Mouse (Mus musculus) heart, embryonic 11.5 days (tissue): Measurements from ENCODE around the gene Fyco1. TPM values are rescaled to one million over a fixed set of nuclear protein-coding genes. Genes with fewer than 3 reads are reported as not detected.
"Not testable (repeated sequence)": the region's sequence is repeated elsewhere in the genome, so short reads cannot be mapped to it uniquely, and the experiment has no call there.

ENCODE experiments used
- ATAC-seq: fragments of 200-750 bp; cut with Nextera tagmentation; replicated peaks from 2 replicates; pipeline ENCODE4 v1.8.0; 2017; ENCODE audit warnings: moderate library complexity; ENCODE audit not compliant: insufficient number of reproducible peaks, low FRiP score, low TSS enrichment
- H3K27ac ChIP-seq: fragments of 300-500 bp; sonication (generic); 2 replicates; pipeline ENCODE4 v1.5.1; 2014; ENCODE audit warnings: mild to moderate bottlenecking, low read depth, low read length
- H3K27me3 ChIP-seq: fragments of 300-500 bp; sonication (generic); 2 replicates; pipeline ENCODE4 v1.6.1; 2014; ENCODE audit warnings: mild to moderate bottlenecking, low read length, mixed read lengths; ENCODE audit not compliant: control insufficient read depth, insufficient read depth
- H3K36me3 ChIP-seq: fragments of 300-500 bp; sonication (generic); 2 replicates; pipeline ENCODE4 v1.6.1; 2014; ENCODE audit warnings: mild to moderate bottlenecking, low read length, moderate library complexity, mixed read lengths; ENCODE audit not compliant: control insufficient read depth, insufficient read depth
- H3K4me1 ChIP-seq: fragments of 300-500 bp; sonication (generic); 2 replicates; pipeline ENCODE4 v1.6.1; 2014; ENCODE audit warnings: low read length; ENCODE audit not compliant: control insufficient read depth, insufficient read depth
- H3K4me2 ChIP-seq: fragments of 300-500 bp; sonication (generic); 2 replicates; pipeline ENCODE4 v1.6.1; 2014; ENCODE audit warnings: mild to moderate bottlenecking, moderate library complexity
- H3K4me3 ChIP-seq: fragments of 300-500 bp; sonication (generic); 2 replicates; pipeline ENCODE4 v1.5.1; 2014; ENCODE audit warnings: low read depth, low read length
- H3K9ac ChIP-seq: fragments of 300-500 bp; sonication (generic); 2 replicates; pipeline ENCODE4 v1.6.1; 2014; ENCODE audit warnings: mild to moderate bottlenecking, low read depth, low read length, moderate library complexity
- H3K9me3 ChIP-seq: fragments of 300-500 bp; sonication (generic); replicated peaks from 2 replicates; pipeline ENCODE4 v1.6.1; 2016; ENCODE audit warnings: low read length; ENCODE audit not compliant: control insufficient read depth
- WGBS: fragments of 180-500 bp; shearing (Covaris S2); extraction: QIAGEN DNeasy Blood & Tissue Kit; methylation state at CpG from one replicate; pipeline ENCODE4 v1.1.7; 2014; ENCODE audit not compliant: insufficient replicate concordance; 5-methylcytosine and 5-hydroxymethylcytosine counted together
- polyA plus RNA-seq: library from polyadenylated mRNA; unstranded; fragments of >200 nt; fragmentation: Nextera tagmentation; extraction: Ambion mirVana; gene quantifications from 2 replicates; pipeline ENCODE4 v1.2.1, GENCODE M21; 2014

Fyco1 gene
- polyA plus RNA-seq, 1 experiment from 2014 or later, result 27.4 TPM

- H3K36me3 ChIP-seq, result peaks cover 3% of the 10 kb centered on the region; the same call in 1 of the 2 replicates
- no peaks in the 10 kb centered on the region for H3K9me3 ChIP-seq
- ATAC-seq, result no peak
Measured at GRCm38 (mm10) chr9:123808583-123808982, 43.1 kb downstream of the Fyco1 start.

DNA sequence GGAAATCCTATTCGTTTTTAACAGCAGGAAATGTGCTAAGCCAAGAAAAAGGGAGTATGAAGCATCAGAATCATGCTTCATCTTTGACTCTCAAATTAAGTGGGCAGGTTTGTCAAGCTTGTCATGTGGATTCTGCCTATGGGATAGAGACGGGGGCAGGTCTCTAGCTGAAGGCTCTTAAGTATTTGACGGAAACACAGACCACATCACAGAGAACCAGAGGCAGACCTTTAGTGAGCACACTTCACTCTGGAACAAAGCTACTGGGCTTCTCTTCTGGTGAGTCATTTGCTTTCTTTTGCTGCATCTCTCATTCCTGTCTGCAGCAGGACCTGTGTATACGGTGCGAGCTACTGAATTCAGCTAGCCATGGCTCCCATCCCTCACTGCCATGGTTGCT is 45.4 kb downstream of the Fyco1 start, which contains the start of gene Cxcr6:
Cxcr6 (plus strand) TSS at position 209 of the 400 bp plus-strand sequence.
- no peak within 1 kb of the TSS for H3K4me2 ChIP-seq
- no peaks in the 10 kb centered on the region for H3K4me1 ChIP-seq
- H3K9ac ChIP-seq, result no peak within 1 kb of the TSS
- 81% methylated on average over 5 of the region's 5 CpGs for WGBS
- H3K36me3 ChIP-seq, result peaks cover 4% of the 10 kb centered on the region; the same call in 1 of the 2 replicates
- H3K27me3 ChIP-seq, result no peaks in the 10 kb centered on the region
- no peaks in the 10 kb centered on the region for H3K9me3 ChIP-seq
- H3K27ac ChIP-seq, result no peak within 1 kb of the TSS
- no peak for ATAC-seq
- no peak within 1 kb of the TSS for H3K4me3 ChIP-seq

More at GRCm38 (mm10) chr9:123808583-123808982, 43.1 kb downstream of the Fyco1 start:
- H3K9ac ChIP-seq, result no peak overlapping the region
- H3K4me2 ChIP-seq, result no peak overlapping the region
- H3K27me3 ChIP-seq, result no peaks in the 10 kb centered on the region
- H3K4me3 ChIP-seq, result no peak overlapping the region
- no peaks in the 10 kb centered on the region for H3K4me1 ChIP-seq
- no peak overlapping the region for H3K27ac ChIP-seq
- WGBS, result 44% methylated on average over 7 of the region's 7 CpGs

DNA sequence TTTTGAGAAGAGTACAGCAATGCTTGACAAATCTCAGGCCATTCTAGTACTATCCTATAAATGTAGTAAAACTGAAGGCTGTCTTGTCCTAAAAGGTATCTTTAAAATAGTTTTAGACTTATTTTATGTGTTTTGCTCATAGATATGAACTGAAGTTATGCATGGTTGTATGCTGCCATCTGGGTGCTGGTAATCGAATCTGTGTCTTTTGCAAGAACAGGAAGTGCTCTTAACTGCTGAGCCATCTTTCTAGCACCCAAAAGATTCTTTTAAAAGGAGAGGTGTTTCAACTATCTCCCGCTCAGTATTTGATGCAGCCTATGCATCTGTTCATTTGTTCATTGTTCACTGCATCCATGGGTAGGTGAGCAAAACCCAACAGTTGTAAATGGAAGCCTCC is 46.5 kb downstream of the Fyco1 start:
- H3K27me3 ChIP-seq, result no peaks in the 10 kb centered on the region
- H3K9me3 ChIP-seq, result no peaks in the 10 kb centered on the region
- no peak overlapping the region for H3K9ac ChIP-seq
- H3K4me1 ChIP-seq, result no peaks in the 10 kb centered on the region
- ATAC-seq, result no peak
- no peak overlapping the region for H3K27ac ChIP-seq
- peaks cover 9% of the 10 kb centered on the region for H3K36me3 ChIP-seq
- no peak overlapping the region for H3K4me3 ChIP-seq
- no peak overlapping the region for H3K4me2 ChIP-seq
- WGBS, result 88% methylated on average over 2 of the region's 2 CpGs

DNA sequence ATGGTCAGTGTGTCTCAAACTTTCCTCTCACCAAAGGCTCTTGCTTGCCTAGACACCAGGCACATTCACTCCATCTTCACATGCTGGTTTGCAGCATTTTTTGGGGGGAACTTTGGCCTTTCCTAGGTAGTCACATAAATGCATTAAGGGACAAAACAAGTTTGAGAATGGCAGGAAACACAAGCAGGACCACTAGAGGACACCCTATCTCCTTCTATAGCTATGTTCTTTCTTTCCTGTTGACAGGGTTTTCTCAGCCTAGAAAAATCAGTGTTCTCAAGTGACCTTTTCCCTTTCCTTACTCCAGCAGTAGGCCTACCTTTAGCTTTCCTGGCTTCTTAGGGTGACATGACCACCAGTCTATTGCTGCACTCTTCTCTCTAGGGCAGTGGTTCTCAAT is 48.8 kb downstream of the Fyco1 start:
- Histone ChIP-seq H3K9ac (no peak overlapping the region), H3K4me2 (no peak overlapping the region), H3K27ac (no peak overlapping the region), H3K27me3 (no peaks in the 10 kb centered on the region), H3K4me1 (no peaks in the 10 kb centered on the region), H3K4me3 (no peak overlapping the region), H3K9me3 (no peaks in the 10 kb centered on the region), H3K36me3 (peaks cover 9% of the 10 kb centered on the region)
- ATAC-seq, result no peak

- H3K27ac ChIP-seq, result no peak overlapping the region
- H3K9ac ChIP-seq, result no peak overlapping the region
- H3K4me2 ChIP-seq, result no peak overlapping the region
- ATAC-seq, result no peak
- H3K36me3 ChIP-seq, result peaks cover 9% of the 10 kb centered on the region
- 94% methylated on average over 2 of the region's 2 CpGs for WGBS
- no peaks in the 10 kb centered on the region for H3K4me1 ChIP-seq
- H3K27me3 ChIP-seq, result no peaks in the 10 kb centered on the region
- no peak overlapping the region for H3K4me3 ChIP-seq
- no peaks in the 10 kb centered on the region for H3K9me3 ChIP-seq
Measured at GRCm38 (mm10) chr9:123802421-123802820, 49.3 kb downstream of the Fyco1 start.

GRCm38 (mm10) chr9:123801527-123801926 is 50.2 kb downstream of the Fyco1 start:
- H3K36me3 ChIP-seq, result peaks cover 9% of the 10 kb centered on the region
- ATAC-seq, result no peak
- H3K4me2 ChIP-seq, result no peak overlapping the region
- no peaks in the 10 kb centered on the region for H3K9me3 ChIP-seq
- no peak overlapping the region for H3K4me3 ChIP-seq
- no peak overlapping the region for H3K27ac ChIP-seq
- 86% methylated on average over 1 of the region's 1 CpGs for WGBS
- no peaks in the 10 kb centered on the region for H3K27me3 ChIP-seq
- no peaks in the 10 kb centered on the region for H3K4me1 ChIP-seq
- H3K9ac ChIP-seq, result no peak overlapping the region

GRCm38 (mm10) chr9:123796174-123796573 is 55.5 kb downstream of the Fyco1 start:
- Histone ChIP-seq H3K4me3 (no peak overlapping the region), H3K4me1 (no peaks in the 10 kb centered on the region), H3K9ac (no peak overlapping the region), H3K27me3 (no peaks in the 10 kb centered on the region), H3K27ac (no peak overlapping the region), H3K36me3 (peaks cover 14% of the 10 kb centered on the region), H3K9me3 (no peaks in the 10 kb centered on the region), H3K4me2 (no peak overlapping the region)
- WGBS, result 53% methylated on average over 3 of the region's 3 CpGs
- no peak for ATAC-seq

DNA sequence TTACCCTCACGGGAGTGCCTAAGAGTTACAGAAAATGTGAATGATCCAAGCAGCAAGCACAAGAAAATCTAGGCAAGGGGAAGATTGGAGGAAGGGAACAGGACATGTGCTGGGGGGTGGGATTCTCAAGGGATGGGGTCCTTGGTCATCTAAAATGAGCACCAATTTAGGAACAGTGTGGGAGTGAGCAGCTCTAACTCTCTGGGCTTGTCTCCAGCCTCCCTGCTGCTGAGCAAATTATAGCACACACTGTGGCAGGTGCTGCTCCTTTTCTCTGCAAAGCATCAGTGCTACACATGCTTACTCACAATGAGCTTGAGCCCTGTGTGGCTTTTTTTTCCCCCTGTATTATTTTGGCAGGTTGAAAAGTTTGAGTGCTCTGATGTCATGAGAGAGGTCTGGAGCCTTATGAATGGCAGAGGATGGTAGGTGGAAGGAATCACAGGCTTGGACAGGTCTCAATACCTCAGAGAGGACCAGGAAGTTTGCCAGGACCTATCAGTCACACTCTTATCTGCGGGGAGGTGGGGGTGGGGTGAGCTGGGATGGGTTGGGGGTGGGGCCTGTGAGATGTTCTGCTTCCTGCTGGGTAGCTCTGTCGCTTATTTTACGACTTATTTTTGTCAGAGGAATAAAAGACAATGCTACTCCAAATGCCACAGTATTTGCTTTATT is 62.7 kb downstream of the Fyco1 start:
- H3K9me3 ChIP-seq, result peaks cover 1% of the 10 kb centered on the region; the same call in 1 of the 2 replicates
- WGBS, result 60% methylated on average over 4 of the region's 4 CpGs
- H3K4me2 ChIP-seq, result no peak overlapping the region
- peaks cover 13% of the 10 kb centered on the region for H3K36me3 ChIP-seq
- H3K4me3 ChIP-seq, result no peak overlapping the region
- H3K27ac ChIP-seq, result no peak overlapping the region
- no peak for ATAC-seq
- H3K27me3 ChIP-seq, result no peaks in the 10 kb centered on the region
- no peaks in the 10 kb centered on the region for H3K4me1 ChIP-seq
- H3K9ac ChIP-seq, result no peak overlapping the region

- ATAC-seq, H3K4me3 ChIP-seq, H3K27me3 ChIP-seq, H3K36me3 ChIP-seq, H3K9me3 ChIP-seq, H3K9ac ChIP-seq, H3K27ac ChIP-seq, H3K4me2 ChIP-seq, H3K4me1 ChIP-seq: not testable (repeated sequence)
- WGBS, result 19% methylated on average over 2 of the region's 2 CpGs
Measured at GRCm38 (mm10) chr9:123773299-123773698, 78.4 kb downstream of the Fyco1 start.
